In the genomic region with DNA sequence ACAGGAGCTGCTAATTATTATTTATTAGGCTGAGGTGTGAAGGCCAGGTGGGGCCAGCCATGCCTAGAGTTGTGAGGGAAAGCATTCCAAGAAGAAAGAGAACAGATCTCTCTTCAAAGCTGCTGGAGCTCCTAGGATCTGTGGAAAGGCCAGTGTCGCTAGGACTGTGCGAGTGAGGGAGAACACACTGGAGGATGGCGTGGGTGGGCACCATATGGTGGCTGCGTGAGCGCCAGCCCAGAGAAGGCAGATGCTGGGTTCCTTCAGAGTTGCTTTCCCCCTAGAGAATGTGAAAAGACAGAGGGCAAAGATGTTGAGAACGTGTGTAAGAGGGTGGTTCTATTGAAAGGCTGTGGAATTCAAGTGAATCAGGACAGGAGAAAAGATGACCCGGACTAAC, we compare ENCODE assay signal across 11 mouse cellular contexts. TPM values are rescaled to one million over a fixed set of nuclear protein-coding genes. Genes with fewer than 3 reads are reported as not detected.
DNase-seq lines count a peak whose midpoint lies in the region; ATAC-seq and TF ChIP-seq lines count a peak whose summit lies in the region.
"Had no signal": no experiment of that assay in that cellular context is flagged by ENCODE, and none has a peak within 500 bp of the region (broad histone marks: within the 10 kb centered on the region; RNA-seq: fewer than 3 reads in every experiment).

No protein-coding gene starts in this region.

- no peak overlapping the region for H3K4me2 ChIP-seq in hindbrain, embryonic 11.5 days (replicated peaks; ENCODE audit: low read depth, low read length)

- intact Hi-C loops in left cerebral cortex, postnatal 10 days (cut with DNase I), result no loop called here
- intact Hi-C loops in gastrocnemius, postnatal 36 days (cut with DNase I), result no loop called here

- no peak overlapping the region for H3K9ac ChIP-seq in hindbrain, embryonic 11.5 days (ENCODE audit: low read depth, low read length)

- DNase-seq in brain, embryonic 14.5 days (ENCODE audit: low read depth), result peak; percentile 47
- DNase-seq in cerebellum, postnatal 10 days, result peak; percentile 61 to 75
- peak; percentile 60 to 72 for DNase-seq in layer of hippocampus, adult 18-20 months (ENCODE audit: low spot score in 2 of 2)
- DNase-seq in left cerebral cortex, postnatal 10 days (ENCODE audit: extremely low spot score in 1 of 2, low spot score in 2 of 2), result peak; percentile 49 to 71
- no peak for DNase-seq in spleen, postnatal 36 days (ENCODE audit: low spot score in 2 of 2)
- DNase-seq in hindbrain, embryonic 11.5 days (ENCODE audit: low spot score), result no peak
- DNase-seq in urinary bladder, postnatal 10 days (ENCODE audit: low spot score), result no peak
- no peak for DNase-seq in gastrocnemius, postnatal 36 days
- DNase-seq: adrenal gland, postnatal 25 days had no signal

- no peak overlapping the region for H3K4me3 ChIP-seq in hindbrain, embryonic 11.5 days (ENCODE audit: low read depth, low read length)

- H3K27ac ChIP-seq in hindbrain, embryonic 11.5 days (ENCODE audit: low read depth, low read length), result no peak overlapping the region

- no peak for ATAC-seq in hindbrain, embryonic 11.5 days (ENCODE audit: low FRiP score)
- ATAC-seq: lung, postnatal 0 days; Patski had no signal

- no peaks in the 10 kb centered on the region for H3K36me3 ChIP-seq in hindbrain, embryonic 11.5 days (ENCODE audit: control insufficient read depth, insufficient read depth, low read length)

- no peak for TF ChIP-seq POLR2A in brain, embryonic 14.5 days (IDR thresholded peaks at IDR 0.05; ENCODE audit: borderline replicate concordance, extremely low read depth, insufficient read depth, insufficient read length, poor library complexity, severe bottlenecking)

- no peaks in the 10 kb centered on the region for H3K27me3 ChIP-seq in hindbrain, embryonic 11.5 days (ENCODE audit: control insufficient read depth, insufficient read depth, low read length)

- TF ChIP-seq CTCF in brain, embryonic 14.5 days (IDR thresholded peaks at IDR 0.05; ENCODE audit: borderline replicate concordance, extremely low read depth, insufficient read depth, insufficient read length), result no peak

- WGBS in hindbrain, embryonic 11.5 days, result 82% methylated on average over 7 of the region's 7 CpGs

- H3K4me1 ChIP-seq in hindbrain, embryonic 11.5 days (replicated peaks; ENCODE audit: control insufficient read depth, insufficient read depth, low read length), result no peaks in the 10 kb centered on the region

- H3K9me3 ChIP-seq in hindbrain, embryonic 11.5 days (ENCODE audit: control insufficient read depth, low read length), result no peaks in the 10 kb centered on the region

RNA-seq across cellular contexts. Expression of a gene that starts 30.6 kb away (rescaled TPM):
- 58.1 and 60.8 TPM in 2 replicates for polyA plus RNA-seq in brain, embryonic 14.5 days (2012; rRNA removed)
- total RNA-seq in layer of hippocampus, adult 18-20 months (2021), result 100 to 1,000 TPM; 179 to 185 TPM
- total RNA-seq in left cerebral cortex, postnatal 10 days (2021), result 100 to 1,000 TPM; 118 to 129 TPM
- 24.6 and 25.0 TPM in 2 replicates for polyA plus RNA-seq in hindbrain, embryonic 11.5 days (2014; fragmentation: Nextera tagmentation; extraction: Ambion mirVana)
- under 1 TPM; 0.51 to 0.67 TPM for total RNA-seq in gastrocnemius, postnatal 36 days (2021)
- polyA plus RNA-seq: Patski had no signal

Comparison
In these comparisons a context has a peak if more than half of its experiments do, and no peak if none do; other contexts are left out.
1. DNase-seq: peak in brain, embryonic 14.5 days (single experiment), cerebellum, postnatal 10 days (2 of 2), layer of hippocampus, adult 18-20 months (2 of 2) and left cerebral cortex, postnatal 10 days (2 of 2); none in spleen, postnatal 36 days (0 of 2), hindbrain, embryonic 11.5 days (single experiment), urinary bladder, postnatal 10 days (single experiment) and gastrocnemius, postnatal 36 days (0 of 2).
2. RNA of a gene that starts 30.6 kb away (total RNA-seq): 179 to 185 TPM in layer of hippocampus, adult 18-20 months and 118 to 129 TPM in left cerebral cortex, postnatal 10 days; 0.51 to 0.67 TPM in gastrocnemius, postnatal 36 days; every median in the first group is over 10 times any median in the second.